Mouse (Mus musculus) urinary bladder, postnatal 25 days (tissue): ENCODE data around the gene Gm11733.

Source experiments
- DNase-seq: peaks from one replicate; pipeline ENCODE4 v3.0.0; 2022; ENCODE audit warnings: low spot score

The Gm11733 gene

GRCm38 (mm10) chr11:117478271-117479006 lies 5.7 kb upstream of the Gm11733 start:
- DNase-seq = no peak

- DNase-seq = no peak
These were observed 5.0 kb upstream of the Gm11733 start for GRCm38 (mm10) chr11:117479007-117479719.

DNA sequence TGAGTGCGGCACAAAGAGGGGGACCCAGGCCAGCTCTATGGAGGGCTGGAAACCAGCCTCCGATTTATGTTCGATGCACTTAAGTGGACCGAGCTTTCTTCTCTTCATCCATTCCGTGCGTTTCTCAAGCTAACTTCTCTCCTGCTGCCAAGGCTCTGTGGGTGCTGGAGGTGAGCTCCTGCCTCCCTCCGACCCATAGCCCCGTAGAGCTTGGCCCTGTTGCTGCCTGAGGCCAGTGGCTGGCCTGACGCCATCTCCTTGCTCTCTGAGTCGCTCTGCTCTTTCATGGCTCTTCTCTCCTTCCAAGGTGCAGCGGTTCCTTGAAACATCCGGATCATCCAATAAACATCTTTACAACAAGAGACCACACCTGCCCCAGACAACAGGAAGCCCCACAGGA lies 4.4 kb upstream of the Gm11733 start:
- DNase-seq = no peak

GRCm38 (mm10) chr11:117482300-117482676 lies 1.9 kb upstream of the Gm11733 start:
- DNase-seq = no peak

DNA sequence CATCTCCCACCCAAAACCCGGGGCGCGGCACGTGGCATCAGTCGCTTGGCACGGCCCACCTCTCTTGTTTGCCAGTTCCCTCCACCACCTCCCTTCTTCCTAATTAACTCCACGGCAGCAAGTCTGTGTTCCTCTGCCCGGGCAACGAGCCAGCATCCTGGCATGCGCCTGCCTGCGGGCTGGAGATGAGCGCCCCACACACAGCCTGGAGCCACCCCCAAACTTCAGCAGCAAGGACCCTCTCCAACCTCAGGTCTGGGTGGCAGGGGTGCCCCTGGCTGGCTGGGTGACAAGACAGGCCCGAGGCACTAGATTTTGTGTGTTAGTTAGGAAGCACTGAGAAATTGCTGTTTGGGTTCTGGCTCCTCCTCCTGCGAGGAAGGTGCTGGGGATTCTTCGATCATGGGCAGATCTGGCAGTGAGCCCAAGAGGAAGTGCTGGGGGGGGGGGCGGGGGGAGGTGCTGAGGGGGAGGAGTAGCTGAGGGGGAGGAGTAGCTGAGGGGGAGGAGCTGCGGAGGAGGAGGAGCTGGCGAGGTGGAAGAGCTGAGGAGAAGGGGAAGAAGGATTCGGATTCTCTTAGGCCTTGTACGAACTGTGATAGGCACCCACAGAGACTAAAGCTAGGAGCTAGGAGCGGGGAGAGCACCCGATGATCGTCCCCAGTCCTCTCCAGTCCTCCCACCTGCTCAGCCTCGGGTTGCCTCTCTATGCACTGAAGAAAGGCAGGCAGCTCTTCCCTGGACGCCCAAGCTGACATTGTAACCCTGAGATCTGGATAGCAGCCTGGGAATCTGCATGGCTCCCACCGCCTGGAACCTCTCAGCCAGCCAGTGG lies 1.3 kb upstream of the Gm11733 start:
- DNase-seq = peak; percentile 62

DNA sequence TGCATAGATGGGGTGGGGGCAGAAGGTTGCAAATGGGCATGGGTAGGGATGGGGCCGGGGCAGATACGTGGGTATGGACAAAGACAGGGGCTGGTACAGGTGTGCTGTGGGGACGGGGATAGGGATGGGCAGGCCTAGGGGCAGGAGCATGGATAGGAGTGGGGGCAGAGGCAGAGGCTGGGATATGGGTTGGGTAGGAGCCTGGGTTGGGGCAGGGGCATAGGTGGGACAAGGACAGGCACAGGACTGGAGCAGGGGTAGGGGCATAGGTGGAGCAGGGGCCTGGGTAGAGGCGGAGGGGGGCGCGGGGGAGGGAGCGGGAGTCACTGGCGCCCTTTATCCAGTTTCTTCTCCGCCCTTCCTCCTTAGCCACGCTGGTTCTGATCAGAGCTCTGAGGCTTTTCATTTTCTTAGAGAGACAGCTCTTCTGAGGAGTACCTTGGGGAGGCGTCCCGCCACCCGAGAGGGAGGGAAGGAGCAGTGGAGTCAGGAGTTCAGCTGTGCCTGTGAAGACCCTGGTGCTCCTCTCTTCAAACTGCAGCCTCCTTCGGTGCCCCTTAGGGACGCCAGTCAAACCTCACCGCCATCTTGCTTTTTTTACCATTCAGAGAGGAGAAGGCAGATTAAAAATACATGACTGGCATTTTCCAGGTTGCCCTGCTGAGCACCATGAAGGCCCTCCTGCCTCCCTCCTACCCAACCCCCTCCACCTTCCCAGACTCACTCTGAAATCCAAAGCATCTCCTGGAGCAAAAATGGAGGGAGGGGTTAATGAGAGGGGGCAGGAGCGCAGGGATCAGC lies 7.4 kb downstream of the Gm11733 start:
- no peak for DNase-seq

DNA sequence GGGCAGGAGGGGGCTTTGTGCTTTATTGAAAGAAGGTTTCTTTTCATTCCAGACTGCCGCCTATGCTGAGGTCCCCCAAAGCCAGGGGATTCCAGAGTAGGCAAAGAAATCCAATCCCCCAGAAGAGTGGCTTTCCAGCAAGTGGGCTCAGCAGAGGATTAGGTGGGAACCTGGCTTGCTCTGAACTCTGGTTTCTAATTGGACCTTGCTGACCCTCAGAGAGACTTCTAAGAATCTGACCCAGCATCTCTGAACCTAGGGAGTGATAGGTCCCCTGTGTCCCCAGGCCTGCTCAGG lies 8.0 kb downstream of the Gm11733 start:
- no peak for DNase-seq

DNA sequence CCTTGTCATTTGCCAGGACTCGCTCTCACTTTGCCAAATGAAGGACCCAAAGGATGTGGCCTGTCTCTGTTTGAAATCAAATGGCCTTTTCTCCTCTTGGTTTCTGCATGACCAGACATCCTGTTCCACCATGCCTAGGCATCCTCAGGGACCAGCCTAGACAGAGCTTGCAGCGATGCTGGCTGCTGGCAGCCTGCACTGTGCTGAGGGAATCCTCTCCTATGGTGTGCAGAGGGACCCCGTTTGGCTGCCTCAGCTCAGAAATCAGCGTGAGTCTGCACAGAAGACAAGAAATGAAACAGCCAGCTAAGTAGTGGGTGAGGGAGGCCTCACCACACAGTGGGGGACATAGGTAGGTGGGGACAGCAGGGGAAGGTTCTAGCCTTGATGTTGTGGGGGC lies 12.6 kb downstream of the Gm11733 start:
- DNase-seq = no peak

GRCm38 (mm10) chr11:117497256-117498136 lies 13.3 kb downstream of the Gm11733 start:
- no peak for DNase-seq

DNA sequence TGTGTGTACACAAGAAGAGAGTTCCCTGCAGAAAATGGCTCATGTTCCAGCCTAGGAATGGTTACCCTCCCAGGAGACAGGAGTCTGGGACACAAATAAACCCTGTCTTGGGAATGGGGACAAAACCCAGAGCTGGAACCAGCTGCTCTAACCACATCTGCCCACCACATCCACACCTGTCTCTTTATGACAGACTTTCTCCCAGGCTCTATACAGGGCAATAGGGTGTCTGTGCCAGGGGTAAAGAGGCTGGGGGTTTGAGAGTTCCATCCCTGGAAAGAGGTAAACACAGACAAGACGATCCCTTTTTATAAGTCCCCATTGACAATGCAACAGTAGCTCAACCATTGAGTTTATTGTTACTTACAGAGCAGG lies 14.0 kb downstream of the Gm11733 start:
- no peak for DNase-seq

DNA sequence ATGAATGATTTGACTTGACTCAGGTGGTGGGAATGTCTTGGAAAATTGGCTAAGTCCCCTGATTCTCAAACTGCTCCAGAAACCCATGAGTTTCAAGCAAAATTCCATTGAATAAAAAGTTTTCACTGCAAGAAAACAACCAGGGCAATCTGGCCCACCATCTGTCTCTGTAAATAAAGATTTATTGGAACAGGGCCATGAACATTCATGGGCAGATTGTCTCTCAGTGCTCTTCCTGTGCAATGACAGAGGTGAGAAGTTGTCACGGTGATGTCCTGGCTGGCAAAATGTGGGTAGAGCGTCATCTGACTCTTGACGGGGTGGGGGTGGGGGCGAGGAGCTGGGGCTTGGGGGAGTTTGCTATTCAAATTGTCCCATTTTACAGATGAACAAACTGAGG lies 24.8 kb downstream of the Gm11733 start:
- DNase-seq = no peak

DNA sequence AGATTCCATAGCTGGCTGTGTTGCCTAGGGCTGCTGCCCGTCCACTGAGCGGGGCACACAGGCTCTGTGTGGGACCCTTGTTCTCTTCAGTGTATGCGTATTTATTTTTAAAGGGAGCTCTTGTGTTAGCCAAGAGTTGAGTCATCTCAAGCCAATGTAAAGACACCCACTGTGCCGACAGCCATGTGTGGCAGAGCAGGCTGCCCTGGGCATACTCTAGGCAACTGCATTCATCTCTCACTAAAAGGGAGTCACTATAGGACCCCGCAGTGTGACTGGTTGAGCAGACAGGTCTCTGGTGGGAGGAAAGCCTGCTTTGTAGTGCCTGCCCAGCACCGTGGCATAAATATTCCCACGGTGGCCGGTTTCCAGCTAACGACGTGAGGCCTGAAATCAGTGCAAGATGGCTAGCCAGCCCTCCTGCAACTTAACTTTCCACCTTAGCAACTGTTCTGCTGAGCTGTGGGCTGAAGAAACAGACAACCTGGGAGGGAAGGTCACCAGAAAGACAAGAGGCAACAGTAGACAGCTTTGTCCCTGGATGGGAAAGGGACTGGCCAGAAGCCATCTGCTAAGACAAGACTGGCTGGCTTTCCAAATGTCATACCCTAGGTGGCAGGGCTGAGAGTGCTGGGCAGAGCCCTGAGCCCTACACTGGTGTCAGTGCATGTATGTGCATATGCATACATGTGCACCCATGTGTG lies 31.7 kb downstream of the Gm11733 start:
- DNase-seq = no peak

- no peak for DNase-seq
These were observed 32.2 kb downstream of the Gm11733 start for GRCm38 (mm10) chr11:117516422-117516796.

DNA sequence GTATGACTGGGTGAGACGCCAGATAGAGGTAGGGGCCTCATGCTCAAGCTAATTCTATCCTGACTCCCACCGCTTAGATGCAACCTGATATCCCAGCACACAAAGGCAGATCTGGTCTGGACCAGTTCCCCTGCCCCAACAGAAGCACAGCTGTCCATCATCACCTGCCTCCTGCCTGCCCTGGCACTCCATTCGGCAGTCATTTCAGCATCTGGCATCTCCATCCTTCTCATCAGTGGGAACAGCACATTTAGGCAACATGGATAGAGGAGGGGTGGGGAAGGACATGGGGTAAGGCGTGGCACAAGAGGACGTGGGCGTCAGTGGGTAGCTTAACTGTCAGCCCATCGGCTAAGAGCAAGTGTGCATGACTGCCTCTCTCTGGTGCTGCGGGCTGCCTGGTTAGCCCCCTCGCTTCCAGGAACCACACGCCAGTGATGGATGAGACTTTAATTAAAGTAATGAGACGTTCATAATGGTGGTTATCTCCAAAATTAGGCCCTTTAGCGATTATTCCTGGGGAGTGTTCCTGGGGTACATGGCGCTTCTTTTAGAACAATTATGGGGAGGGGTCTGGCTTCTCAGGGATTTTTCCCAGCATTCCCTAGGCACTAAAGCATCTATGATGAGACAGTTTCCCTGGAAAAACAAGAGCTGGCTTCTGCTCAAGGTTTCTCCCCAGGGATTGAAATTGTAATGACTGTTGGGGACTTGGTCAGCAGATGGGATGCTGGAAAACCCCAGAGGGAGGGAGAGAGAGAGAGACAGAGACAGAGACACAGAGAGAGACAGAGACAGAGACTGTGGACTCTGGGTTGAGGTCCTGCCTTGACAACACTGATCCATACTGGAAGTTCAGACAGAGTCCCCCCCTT lies 38.0 kb downstream of the Gm11733 start:
- DNase-seq = no peak

DNA sequence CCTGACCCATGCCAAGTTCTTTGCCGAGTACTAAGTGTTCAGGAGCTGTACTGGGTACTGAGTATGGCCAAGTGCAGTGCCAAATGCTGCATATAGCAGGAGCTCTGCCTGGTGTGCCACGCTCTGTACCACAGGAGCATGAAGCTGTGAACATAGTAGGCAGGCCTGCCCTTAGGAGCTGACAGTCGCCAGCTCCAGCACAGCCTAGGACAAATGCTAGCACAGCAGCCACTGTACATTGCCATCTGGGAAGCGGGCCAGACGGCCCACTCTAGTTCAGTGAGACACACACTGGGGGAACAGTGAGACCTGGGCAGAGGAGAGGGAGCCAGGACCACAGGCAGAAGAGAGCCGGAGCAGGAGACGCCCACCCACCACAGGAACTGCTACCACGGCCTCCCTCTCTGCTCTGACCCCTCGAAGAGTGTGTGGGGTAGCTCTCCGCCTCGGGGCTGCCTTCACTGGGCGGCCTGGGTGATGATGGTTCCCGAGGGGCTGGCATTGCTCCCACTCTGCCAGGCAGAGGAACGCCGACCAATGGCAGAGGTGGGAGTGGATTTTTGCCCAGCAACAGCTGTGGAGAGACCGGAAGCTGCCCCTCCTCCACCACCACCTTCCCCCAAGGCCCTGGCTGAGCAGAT lies 38.8 kb downstream of the Gm11733 start:
- DNase-seq = peak; percentile 22

GRCm38 (mm10) chr11:117525606-117526349 lies 41.6 kb downstream of the Gm11733 start:
- DNase-seq = no peak

DNA sequence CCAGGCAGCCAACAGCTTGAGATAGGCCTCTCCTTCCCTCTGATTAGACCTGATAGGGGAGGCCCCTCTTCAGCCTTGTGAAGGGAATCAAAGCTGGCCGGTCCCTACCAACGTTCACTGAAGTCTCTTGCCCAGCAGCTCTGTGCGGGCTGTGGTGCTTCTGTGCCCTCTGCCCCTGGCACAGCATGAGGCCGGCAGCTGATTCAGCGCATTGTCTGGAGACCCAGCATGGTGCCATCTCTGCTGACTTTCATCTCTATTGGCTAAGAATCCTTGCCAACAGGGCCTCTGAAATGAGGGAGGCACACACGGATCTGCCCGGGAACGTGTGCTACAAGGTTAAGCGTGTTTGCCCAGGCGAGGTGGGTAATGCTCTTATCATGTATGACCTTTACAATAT lies 48.2 kb downstream of the Gm11733 start:
- DNase-seq = no peak

DNA sequence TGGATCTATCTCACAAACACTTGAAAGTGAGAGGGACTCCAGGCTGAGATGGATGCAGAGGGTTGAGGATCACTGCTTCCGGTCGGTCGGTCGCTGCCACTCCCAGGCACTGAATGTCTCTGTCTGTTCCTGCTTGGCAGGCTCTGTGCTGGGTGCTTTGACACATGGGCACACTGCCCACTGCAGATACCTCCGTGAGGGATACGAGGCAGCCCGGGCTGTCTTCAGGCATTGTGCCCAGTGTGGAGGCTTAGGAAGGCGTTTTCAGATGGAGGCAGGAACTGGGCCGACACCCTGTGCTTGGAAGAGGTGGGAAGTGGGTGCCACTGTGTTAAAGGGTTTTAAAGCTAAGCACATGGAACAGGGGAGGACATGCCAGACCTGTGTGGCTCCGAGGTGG lies 50.7 kb downstream of the Gm11733 start:
- peak; percentile 38 for DNase-seq
